Mouse (Mus musculus): ENCODE data around the gene Ing1.
A peak's percentile ranks its signal among the peaks of the same experiment; 100 is the strongest.

The Ing1 gene

GRCm38 (mm10) chr8:11554799-11555719 lies at the start of gene Ing1:
Gene Ing1 (plus strand): TSS chr8:11555571.
- peak; percentile 91 for DNase-seq (ENCODE audit: low read depth, low spot score)

GRCm38 (mm10) chr8:11506074-11506473 lies 49.3 kb upstream of the Ing1 start:
- DNase-seq (ENCODE audit: low read depth, low spot score), result no peak

GRCm38 (mm10) chr8:11506802-11507201 lies 48.6 kb upstream of the Ing1 start:
- DNase-seq (ENCODE audit: low read depth, low spot score), result no peak

- DNase-seq (ENCODE audit: low read depth, low spot score), result no peak
Observed at GRCm38 (mm10) chr8:11508880-11509279, 46.5 kb upstream of the Ing1 start.

GRCm38 (mm10) chr8:11510971-11511370 lies 44.4 kb upstream of the Ing1 start:
- no peak for DNase-seq (ENCODE audit: low read depth, low spot score)

GRCm38 (mm10) chr8:11512711-11513110 lies 42.7 kb upstream of the Ing1 start:
- DNase-seq (ENCODE audit: low read depth, low spot score), result no peak

GRCm38 (mm10) chr8:11513247-11513646 lies 42.1 kb upstream of the Ing1 start:
- DNase-seq (ENCODE audit: low read depth, low spot score), result no peak

GRCm38 (mm10) chr8:11516292-11516691 lies 39.1 kb upstream of the Ing1 start:
- DNase-seq (ENCODE audit: low read depth, low spot score), result no peak

GRCm38 (mm10) chr8:11517366-11518055 lies 37.9 kb upstream of the Ing1 start:
- DNase-seq (ENCODE audit: low read depth, low spot score), result no peak

- DNase-seq (ENCODE audit: low read depth, low spot score), result no peak
Observed at GRCm38 (mm10) chr8:11518056-11518396, 37.3 kb upstream of the Ing1 start.

- peak; percentile 23 for DNase-seq (ENCODE audit: low read depth, low spot score)
Observed at GRCm38 (mm10) chr8:11518676-11519075, 36.7 kb upstream of the Ing1 start.

- DNase-seq (ENCODE audit: low read depth, low spot score), result no peak
Observed at GRCm38 (mm10) chr8:11523331-11523730, 32.0 kb upstream of the Ing1 start.

GRCm38 (mm10) chr8:11530155-11530770 lies 25.1 kb upstream of the Ing1 start:
- DNase-seq (ENCODE audit: low read depth, low spot score), result no peak

- no peak for DNase-seq (ENCODE audit: low read depth, low spot score)
Observed at GRCm38 (mm10) chr8:11530849-11531248, 24.5 kb upstream of the Ing1 start.

- DNase-seq (ENCODE audit: low read depth, low spot score), result no peak
Observed at GRCm38 (mm10) chr8:11534494-11534893, 20.9 kb upstream of the Ing1 start.

GRCm38 (mm10) chr8:11539049-11539448 lies 16.3 kb upstream of the Ing1 start:
- DNase-seq (ENCODE audit: low read depth, low spot score), result no peak

- DNase-seq (ENCODE audit: low read depth, low spot score), result no peak
Observed at GRCm38 (mm10) chr8:11540182-11540581, 15.2 kb upstream of the Ing1 start.

- no peak for DNase-seq (ENCODE audit: low read depth, low spot score)
Observed at GRCm38 (mm10) chr8:11542031-11542430, 13.3 kb upstream of the Ing1 start.

- no peak for DNase-seq (ENCODE audit: low read depth, low spot score)
Observed at GRCm38 (mm10) chr8:11542866-11543265, 12.5 kb upstream of the Ing1 start.

GRCm38 (mm10) chr8:11544386-11544785 lies 11.0 kb upstream of the Ing1 start:
- peak; percentile 54 for DNase-seq (ENCODE audit: low read depth, low spot score)

- DNase-seq (ENCODE audit: low read depth, low spot score), result no peak
Observed at GRCm38 (mm10) chr8:11547063-11547462, 8.3 kb upstream of the Ing1 start.

GRCm38 (mm10) chr8:11549706-11550105 lies 5.7 kb upstream of the Ing1 start:
- DNase-seq (ENCODE audit: low read depth, low spot score), result no peak
